Mouse (Mus musculus) cerebellum, postnatal 4 days (tissue): ENCODE data around the gene Ss18l2.

Source experiments
- DNase-seq, 2 experiments: peaks; one replicate each; pipeline ENCODE4 v3.0.0; 2022; ENCODE audit warnings: low spot score in 2 of 2, mixed read lengths in 1 of 2

Ss18l2 gene

DNA sequence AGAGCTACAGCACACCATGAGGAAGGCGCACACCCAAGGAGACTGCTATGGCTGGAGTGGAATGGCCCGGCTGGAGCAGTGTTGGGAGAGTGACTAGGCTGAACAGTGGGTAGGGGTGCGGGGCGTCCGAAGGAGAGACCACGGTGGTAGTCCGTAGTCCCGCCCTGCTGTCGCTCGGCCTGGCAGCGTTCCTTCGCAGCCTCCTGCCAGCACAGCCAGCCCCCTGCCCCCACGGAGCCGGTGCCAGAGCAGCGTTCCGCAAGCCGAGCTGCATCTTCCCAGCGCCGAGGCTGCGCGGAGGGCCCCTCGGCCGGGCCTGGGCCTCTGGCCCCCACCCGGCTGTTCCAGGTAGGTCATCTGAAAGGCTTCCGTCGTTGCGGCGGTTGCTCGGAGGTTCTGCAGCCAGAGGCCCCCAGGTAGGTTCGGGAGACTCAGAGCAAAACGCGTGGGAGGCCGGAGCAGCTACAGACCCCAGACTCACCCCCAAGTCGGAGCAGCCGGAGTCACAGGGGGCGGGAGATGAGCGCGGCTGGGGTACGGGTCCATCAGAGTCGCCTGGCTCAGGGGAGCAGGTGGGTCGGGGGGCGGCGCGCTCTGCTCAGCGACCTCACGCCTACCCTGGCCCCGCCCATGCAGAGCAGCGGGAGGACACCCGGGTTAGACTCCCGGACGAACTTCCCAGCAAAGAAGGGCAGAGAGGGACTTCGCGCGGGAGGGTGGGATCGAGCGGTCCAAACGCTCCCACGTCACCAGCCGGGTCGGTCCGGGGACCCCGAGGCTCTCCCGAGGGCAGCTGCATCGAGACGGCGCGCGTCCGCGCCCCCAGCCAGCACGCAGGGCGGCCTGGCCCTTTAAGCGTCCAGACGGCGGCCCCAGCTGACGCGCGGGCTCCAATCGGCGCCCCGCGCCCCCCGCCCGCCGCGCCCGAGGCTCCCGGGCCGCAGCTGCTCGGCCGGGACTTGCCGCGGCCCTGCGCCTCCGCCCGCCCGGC is 49.3 kb downstream of the Ss18l2 start, which contains the start of gene Zfp651:
Gene Zfp651 (plus strand): TSS at position 240 of the 991 bp plus-strand sequence.
- DNase-seq: peak in 1 of 2 experiments; percentile 78

DNA sequence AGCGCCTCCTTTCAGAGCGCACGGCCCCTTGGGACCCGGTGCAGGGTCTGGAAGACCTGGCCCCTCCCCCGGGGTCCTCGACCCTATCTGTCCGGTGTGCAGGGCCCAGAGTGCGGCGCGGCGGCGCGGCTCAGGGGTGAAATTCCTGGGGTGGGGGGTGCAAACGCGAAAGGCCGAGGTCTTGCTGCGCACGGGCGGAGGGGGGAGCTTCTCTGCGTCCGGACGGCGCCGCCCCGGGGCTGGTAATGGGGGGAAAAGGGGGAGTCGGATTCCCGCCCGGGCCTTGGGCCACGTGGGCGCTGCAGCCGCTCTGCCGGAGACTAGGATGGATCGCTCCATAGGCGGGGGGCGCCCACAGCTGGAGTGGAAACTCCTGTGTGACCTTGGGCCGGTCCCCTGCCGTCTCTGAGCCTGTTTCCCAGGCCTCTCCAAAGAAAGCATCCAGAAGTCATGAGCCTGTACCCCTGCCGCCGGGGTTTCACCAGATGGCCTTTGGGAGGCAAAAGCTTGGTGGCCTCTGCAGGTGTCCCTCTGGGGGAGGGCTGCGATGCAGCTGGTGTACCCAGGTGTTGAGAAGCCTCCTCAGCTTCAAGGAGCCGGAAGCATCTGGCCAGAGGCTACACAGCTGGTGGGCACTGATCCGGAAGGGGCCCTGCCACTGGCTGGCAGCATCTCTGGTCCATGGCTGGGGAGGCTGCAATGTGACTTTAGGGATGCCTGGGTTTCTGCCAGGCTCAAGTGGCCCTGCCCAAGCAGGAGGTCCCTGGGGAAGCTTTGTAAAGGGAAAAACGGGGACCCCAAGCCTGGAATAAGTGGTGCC is 50.4 kb downstream of the Ss18l2 start:
- DNase-seq: peak in 1 of 2 experiments; percentile 52

GRCm38 (mm10) chr9:121761091-121761665 is 51.0 kb downstream of the Ss18l2 start:
- DNase-seq: peak in 1 of 2 experiments; percentile 1

DNA sequence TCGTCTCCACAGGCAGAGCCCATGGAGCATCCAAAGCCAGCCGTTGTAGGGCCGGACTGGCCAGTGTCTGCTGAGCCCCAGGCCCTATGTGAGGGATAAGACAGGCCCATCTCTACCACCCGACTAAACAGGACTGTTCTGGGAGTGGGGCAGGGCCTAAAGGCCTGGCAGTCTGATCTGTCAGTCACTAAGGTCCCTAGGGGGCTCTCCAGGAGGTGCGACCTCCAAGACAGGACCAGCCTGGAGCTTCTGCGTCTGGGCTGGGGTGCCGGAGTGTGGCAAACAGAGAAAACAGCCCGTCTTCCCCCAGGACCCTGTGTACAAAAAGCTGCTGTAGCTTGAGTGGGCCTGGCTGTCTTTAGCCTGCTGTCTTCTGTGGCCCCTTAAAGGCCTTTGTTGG is 51.7 kb downstream of the Ss18l2 start:
- DNase-seq: peak in 1 of 2 experiments; percentile 7

DNA sequence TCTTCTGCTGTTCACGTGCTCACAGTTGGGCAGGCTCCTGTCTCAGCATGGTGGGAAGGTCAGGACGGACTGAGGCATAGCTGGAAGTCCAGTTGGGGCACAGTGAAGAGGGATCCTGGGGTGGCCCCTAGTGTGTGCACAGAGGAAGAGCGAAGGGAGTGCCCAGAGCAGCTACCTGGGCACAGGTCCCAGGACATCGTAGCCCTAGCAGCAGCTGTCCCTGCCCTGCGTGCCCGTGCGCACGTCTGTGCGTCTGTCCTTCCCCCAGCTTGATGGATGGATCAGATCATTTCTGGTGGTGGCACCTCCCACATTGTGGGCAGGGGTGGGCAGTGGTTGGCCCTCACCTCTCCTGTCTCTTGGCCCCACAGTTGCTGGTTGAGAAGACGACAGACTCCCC is 52.1 kb downstream of the Ss18l2 start:
- no peak for DNase-seq

DNA sequence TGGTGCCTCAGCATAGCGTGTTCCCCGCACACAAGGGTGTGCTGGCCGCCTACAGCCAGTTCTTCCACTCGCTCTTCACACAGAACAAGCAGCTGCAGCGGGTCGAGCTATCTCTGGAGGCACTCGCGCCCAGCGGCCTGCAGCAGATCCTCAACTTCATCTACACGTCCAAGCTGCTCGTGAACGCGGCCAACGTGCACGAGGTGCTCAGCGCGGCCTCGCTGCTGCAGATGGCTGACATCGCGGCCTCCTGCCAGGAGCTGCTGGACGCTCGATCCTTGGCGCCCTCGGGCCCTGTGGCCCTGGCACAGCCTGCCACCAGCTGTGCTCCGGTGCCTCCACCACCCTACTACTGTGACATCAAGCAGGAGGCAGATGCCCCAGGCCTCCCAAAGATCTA is 52.6 kb downstream of the Ss18l2 start:
- peak in 1 of 2 experiments; percentile 36 for DNase-seq
